In the genomic region with DNA sequence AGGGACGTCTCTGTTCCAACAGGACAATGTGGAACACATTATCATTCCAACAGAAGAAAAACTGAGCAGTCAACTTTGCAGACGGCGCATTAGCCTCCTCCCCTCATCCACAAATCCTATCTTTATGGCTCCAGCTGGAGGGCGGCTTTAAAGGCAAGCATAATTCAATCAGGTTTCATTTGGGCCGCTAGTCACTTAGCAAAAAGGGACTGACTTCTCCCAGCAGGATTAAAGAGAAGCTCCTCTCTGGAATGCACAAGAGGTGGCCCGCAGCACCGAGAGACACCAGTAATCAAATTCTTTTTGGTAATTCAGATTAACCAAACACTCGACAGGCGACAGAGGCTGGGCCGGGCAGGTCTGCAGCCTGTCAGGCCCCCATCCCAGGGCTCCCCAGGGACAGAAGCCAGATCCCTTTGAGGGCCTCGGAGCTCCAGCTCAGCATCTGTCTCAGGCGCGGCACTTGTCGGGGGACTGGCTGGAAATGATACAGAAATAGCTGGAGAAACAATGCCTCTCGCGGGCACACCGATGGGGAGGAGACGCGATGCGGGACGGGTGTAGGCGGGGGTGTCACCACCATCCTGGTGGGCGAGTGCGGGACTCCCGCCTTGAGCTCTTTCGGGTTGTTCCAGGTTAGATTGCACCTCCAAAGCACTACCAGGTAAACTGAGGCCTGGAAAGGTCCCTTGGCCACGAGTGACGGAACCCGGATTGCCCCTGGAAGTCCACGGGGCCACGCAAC, we compare ENCODE assay signal across 9 mouse cellular contexts. TPM values are rescaled to one million over a fixed set of nuclear protein-coding genes. Genes with fewer than 3 reads are reported as not detected.
DNase-seq lines count a peak whose midpoint lies in the region; ATAC-seq and TF ChIP-seq lines count a peak whose summit lies in the region.
"Had no signal": no experiment of that assay in that cellular context is flagged by ENCODE, and none has a peak within 500 bp of the region (broad histone marks: within the 10 kb centered on the region; RNA-seq: fewer than 3 reads in every experiment).

No protein-coding gene starts in this region.

- no peaks in the 10 kb centered on the region for H3K9me3 ChIP-seq in heart, embryonic 12.5 days (replicated peaks)
- H3K9me3 ChIP-seq in kidney, postnatal 0 days (replicated peaks; ENCODE audit: low read length), result no peaks in the 10 kb centered on the region
- 0 out of 2 replicates have a peak, but pooled peaks cover 3% of the 10 kb centered on the region for H3K9me3 ChIP-seq in liver, embryonic 12.5 days (replicated peaks)
- H3K9me3 ChIP-seq in neural tube, embryonic 13.5 days, result no peaks in the 10 kb centered on the region

- H3K27ac ChIP-seq in embryonic fibroblast, embryonic 13.5 days (ENCODE audit: insufficient read depth, low read length), result peak overlapping the region; percentile 70
- H3K27ac ChIP-seq in heart, embryonic 12.5 days (ENCODE audit: poor library complexity, severe bottlenecking), result peak overlapping the region; percentile 78
- 0 out of 2 replicates have a peak overlapping the region, but pooled peaks have one; percentile 19 for H3K27ac ChIP-seq in kidney, postnatal 0 days
- H3K27ac ChIP-seq in liver, embryonic 12.5 days, result no peak overlapping the region
- H3K27ac ChIP-seq in neural tube, embryonic 13.5 days (replicated peaks), result peak overlapping the region; percentile 68

- peaks cover 20% of the 10 kb centered on the region for H3K4me1 ChIP-seq in embryonic fibroblast, embryonic 13.5 days (ENCODE audit: control insufficient read depth, insufficient read depth, low read length)
- H3K4me1 ChIP-seq in heart, embryonic 12.5 days (replicated peaks), result peaks cover 35% of the 10 kb centered on the region
- peaks cover 11% of the 10 kb centered on the region; the same call in 1 of the 2 replicates for H3K4me1 ChIP-seq in kidney, postnatal 0 days (replicated peaks; ENCODE audit: insufficient read depth, low read length)
- peaks cover 10% of the 10 kb centered on the region for H3K4me1 ChIP-seq in liver, embryonic 12.5 days
- peaks cover 27% of the 10 kb centered on the region for H3K4me1 ChIP-seq in neural tube, embryonic 13.5 days (replicated peaks)

- no peak for TF ChIP-seq CTCF in embryonic fibroblast, embryonic 13.5 days (IDR thresholded peaks at IDR 0.05; ENCODE audit: borderline replicate concordance, insufficient read depth, low read length)
- no peak for TF ChIP-seq CTCF in kidney, postnatal 0 days (IDR thresholded peaks at IDR 0.05; ENCODE audit: low read depth)

- peak overlapping the region; percentile 97 for H3K4me2 ChIP-seq in heart, embryonic 12.5 days
- H3K4me2 ChIP-seq in kidney, postnatal 0 days (ENCODE audit: low read length), result peak overlapping the region; percentile 99
- H3K4me2 ChIP-seq in liver, embryonic 12.5 days, result peak overlapping the region; percentile 85
- H3K4me2 ChIP-seq in neural tube, embryonic 13.5 days, result peak overlapping the region; percentile 82

- H3K4me3 ChIP-seq in embryonic fibroblast, embryonic 13.5 days (ENCODE audit: insufficient read depth, low read length), result peak overlapping the region; percentile 49
- H3K4me3 ChIP-seq in heart, embryonic 12.5 days, result peak overlapping the region; percentile 67
- H3K4me3 ChIP-seq in kidney, postnatal 0 days (replicated peaks; ENCODE audit: low read depth, low read length), result peak overlapping the region; percentile 59
- H3K4me3 ChIP-seq in liver, embryonic 12.5 days, result peak overlapping the region; percentile 53
- peak overlapping the region; percentile 67 for H3K4me3 ChIP-seq in neural tube, embryonic 13.5 days

- peak; percentile 38 for ATAC-seq in heart, embryonic 12.5 days (ENCODE audit: insufficient number of reproducible peaks, low FRiP score)
- ATAC-seq in kidney, postnatal 0 days (replicated peaks; ENCODE audit: low FRiP score, low read depth), result peak; percentile 47; the same call in 1 of the 2 replicates
- peak; percentile 4; the same call in 1 of the 2 replicates for ATAC-seq in liver, embryonic 12.5 days
- peak; percentile 60 for ATAC-seq in neural tube, embryonic 13.5 days (ENCODE audit: low read depth)

- peak overlapping the region; percentile 72 for H3K9ac ChIP-seq in heart, embryonic 12.5 days
- H3K9ac ChIP-seq in kidney, postnatal 0 days (ENCODE audit: low read depth, low read length), result peak overlapping the region; percentile 51; the same call in 1 of the 2 replicates
- H3K9ac ChIP-seq in liver, embryonic 12.5 days, result no peak overlapping the region
- peak overlapping the region; percentile 75 for H3K9ac ChIP-seq in neural tube, embryonic 13.5 days

- H3K36me3 ChIP-seq in heart, embryonic 12.5 days, result no peaks in the 10 kb centered on the region
- H3K36me3 ChIP-seq in kidney, postnatal 0 days (ENCODE audit: insufficient read depth, low read length), result no peaks in the 10 kb centered on the region
- H3K36me3 ChIP-seq in liver, embryonic 12.5 days, result no peaks in the 10 kb centered on the region
- H3K36me3 ChIP-seq in neural tube, embryonic 13.5 days, result no peaks in the 10 kb centered on the region

- no peaks in the 10 kb centered on the region for H3K27me3 ChIP-seq in heart, embryonic 12.5 days (replicated peaks)
- H3K27me3 ChIP-seq in kidney, postnatal 0 days (ENCODE audit: insufficient read depth, low read length), result no peaks in the 10 kb centered on the region
- H3K27me3 ChIP-seq in liver, embryonic 12.5 days (replicated peaks), result peaks cover 42% of the 10 kb centered on the region
- no peaks in the 10 kb centered on the region for H3K27me3 ChIP-seq in neural tube, embryonic 13.5 days
- H3K27me3 ChIP-seq: Patski had no signal

- DNase-seq in layer of hippocampus, adult 11-12 months (ENCODE audit: low spot score), result peak; percentile 36
- no peak for DNase-seq in layer of hippocampus, adult 9-10 months (ENCODE audit: low spot score)
- DNase-seq in kidney, postnatal 0 days (ENCODE audit: low spot score), result peak; percentile 83
- DNase-seq in c-Kit-positive CD71-positive TER-119-positive erythroid progenitor cells, embryonic 14.5 days (ENCODE audit: low spot score), result no peak

- TF ChIP-seq POLR2A in embryonic fibroblast, embryonic 13.5 days (IDR thresholded peaks at IDR 0.05; ENCODE audit: low read depth, low read length), result no peak

- WGBS in heart, embryonic 12.5 days, result under 1% methylated on average over 31 of the region's 31 CpGs
- WGBS in kidney, postnatal 0 days, result 2% methylated on average over 31 of the region's 31 CpGs
- WGBS in liver, embryonic 12.5 days (ENCODE audit: insufficient replicate concordance), result 11% methylated on average over 31 of the region's 31 CpGs
- WGBS in neural tube, embryonic 13.5 days, result under 1% methylated on average over 31 of the region's 31 CpGs

RNA-seq across cellular contexts. Expression of gene Radil, which starts 0.8 kb away (rescaled TPM):
- 7.4 and 11.7 TPM in 2 replicates for polyA plus RNA-seq in embryonic fibroblast, embryonic 13.5 days (2011; ENCODE audit: insufficient read length, low read depth, missing spikeins)
- 9.4 and 10.8 TPM in 2 replicates for polyA plus RNA-seq in heart, embryonic 12.5 days (2016; fragmentation: Nextera tagmentation; extraction: Ambion mirVana)
- polyA plus RNA-seq in kidney, postnatal 0 days (2015; fragmentation: Nextera tagmentation; extraction: Ambion mirVana), result 0.61 and 1.2 TPM in 2 replicates
- polyA plus RNA-seq in liver, embryonic 12.5 days (2016; fragmentation: Nextera tagmentation; extraction: Ambion mirVana), result 0.43 and 0.54 TPM in 2 replicates
- polyA plus RNA-seq in neural tube, embryonic 13.5 days (2015; fragmentation: Nextera tagmentation; extraction: Ambion mirVana), result 11.8 and 13.9 TPM in 2 replicates

RNA-seq across cellular contexts. Expression of gene Papolb, which starts 20.3 kb away (rescaled TPM):
- polyA plus RNA-seq in embryonic fibroblast, embryonic 13.5 days (2011; ENCODE audit: insufficient read length, low read depth, missing spikeins), result 0.37 and 0.42 TPM in 2 replicates
- 0.24 and 0.33 TPM in 2 replicates for polyA plus RNA-seq in heart, embryonic 12.5 days (2016; fragmentation: Nextera tagmentation; extraction: Ambion mirVana)
- polyA plus RNA-seq in kidney, postnatal 0 days (2015; fragmentation: Nextera tagmentation; extraction: Ambion mirVana), result 0.04 and 0.14 TPM in 2 replicates
- polyA plus RNA-seq in liver, embryonic 12.5 days (2016; fragmentation: Nextera tagmentation; extraction: Ambion mirVana), result 0.05 TPM in 1 of 2 replicates, not detected in the other
- polyA plus RNA-seq in neural tube, embryonic 13.5 days (2015; fragmentation: Nextera tagmentation; extraction: Ambion mirVana), result 0.14 and 0.25 TPM in 2 replicates

RNA-seq across cellular contexts. Expression of gene Mmd2, which starts 58.5 kb away (rescaled TPM):
- not detected in 2 replicates for polyA plus RNA-seq in embryonic fibroblast, embryonic 13.5 days (2011; ENCODE audit: insufficient read length, low read depth, missing spikeins)
- 0.18 and 0.32 TPM in 2 replicates for polyA plus RNA-seq in heart, embryonic 12.5 days (2016; fragmentation: Nextera tagmentation; extraction: Ambion mirVana)
- 0.59 and 0.64 TPM in 2 replicates for polyA plus RNA-seq in kidney, postnatal 0 days (2015; fragmentation: Nextera tagmentation; extraction: Ambion mirVana)
- 15.3 and 17.3 TPM in 2 replicates for polyA plus RNA-seq in liver, embryonic 12.5 days (2016; fragmentation: Nextera tagmentation; extraction: Ambion mirVana)
- 39.3 and 52.9 TPM in 2 replicates for polyA plus RNA-seq in neural tube, embryonic 13.5 days (2015; fragmentation: Nextera tagmentation; extraction: Ambion mirVana)
- polyA plus RNA-seq: Patski had no signal

Comparison
In these comparisons a context has a peak if more than half of its experiments do, and no peak if none do; other contexts are left out.
1. DNase-seq: peak in layer of hippocampus, adult 11-12 months (single experiment) and kidney, postnatal 0 days (single experiment); none in layer of hippocampus, adult 9-10 months (single experiment) and c-Kit-positive CD71-positive TER-119-positive erythroid progenitor cells, embryonic 14.5 days (single experiment).
2. ATAC-seq: peak in every context shown above with its lines; median percentile 60 in neural tube, embryonic 13.5 days; 47 in kidney, postnatal 0 days; 38 in heart, embryonic 12.5 days; 4 in liver, embryonic 12.5 days.
3. Peak in every context shown above with its lines, with median percentiles within 50 percentile points of each other: H3K4me3 ChIP-seq and H3K4me2 ChIP-seq.